Mouse (Mus musculus): ENCODE data around the gene Gpr183.

DNA sequence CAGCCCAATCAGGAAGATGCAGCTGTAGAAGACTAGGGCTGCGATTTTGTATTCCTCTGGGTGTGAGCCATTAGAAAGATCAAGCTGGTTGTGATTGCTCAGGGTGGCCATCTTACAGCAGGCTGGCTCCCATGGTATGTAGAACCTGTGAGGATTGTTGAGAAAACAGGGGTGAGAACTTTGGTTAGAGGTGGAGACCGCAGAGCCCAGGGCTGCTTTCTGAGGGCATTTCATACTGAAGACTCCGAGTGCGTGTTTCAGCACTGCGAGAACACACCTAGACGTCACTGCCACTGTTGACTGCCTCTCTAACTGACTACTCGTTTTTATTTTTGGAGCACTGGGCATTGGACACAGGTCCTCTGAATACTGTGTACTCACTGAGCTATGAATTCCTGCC lies 52.5 kb downstream of the Gpr183 start:
- TF ChIP-seq CTCF (IDR thresholded peaks at IDR 0.05; ENCODE audit: control insufficient read depth, insufficient read depth, insufficient read length) (no peak), USF1 (IDR thresholded peaks at IDR 0.05; ENCODE audit: low read depth) (no peak), MAX (IDR thresholded peaks at IDR 0.05) (no peak), CEBPB (IDR thresholded peaks at IDR 0.05; ENCODE audit: low read depth) (no peak), MYOG (IDR thresholded peaks at IDR 0.05; ENCODE audit: control insufficient read depth, extremely low read depth, insufficient read length) (no peak), MYOD1 (IDR thresholded peaks at IDR 0.05; ENCODE audit: control insufficient read depth, insufficient read length, low read depth) (no peak), FOSL1 (IDR thresholded peaks at IDR 0.05; ENCODE audit: insufficient read depth, low read length, poor library complexity, severe bottlenecking) (no peak)

Data from C2C12 (cell line).